Mouse (Mus musculus): ENCODE data around the gene Aste1. TPM values are rescaled to one million over a fixed set of nuclear protein-coding genes. Genes with fewer than 3 reads are reported as not detected.
A peak's percentile ranks its signal among the peaks of the same experiment; 100 is the strongest.

Aste1 gene
- polyA plus RNA-seq, 1 experiment from 2014 or later: 15.8 TPM

DNA sequence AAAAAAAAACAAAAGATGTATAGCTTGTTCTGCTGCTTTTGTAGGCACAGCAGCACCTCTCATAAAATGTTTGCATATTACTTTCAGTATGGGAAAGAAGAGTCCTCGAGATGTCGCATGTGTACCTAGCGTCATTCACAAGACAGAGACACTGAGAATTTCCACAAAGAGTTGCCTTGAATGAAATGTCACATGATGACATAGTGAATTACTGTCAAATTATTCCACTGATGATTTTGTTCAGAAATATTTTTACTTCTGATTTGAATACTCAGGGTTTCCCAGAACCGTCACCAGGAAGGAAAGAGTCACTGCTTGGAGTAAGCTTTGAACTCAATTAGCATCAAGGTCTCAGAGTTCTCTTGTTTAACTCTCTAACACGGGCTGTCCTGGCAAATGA is 7.8 kb upstream of the Aste1 start:
- no peak overlapping the region for H3K9ac ChIP-seq
- no peak overlapping the region for H3K4me3 ChIP-seq (replicated peaks)
- no peak overlapping the region for H3K4me2 ChIP-seq
- no peaks in the 10 kb centered on the region for H3K4me1 ChIP-seq
- no peaks in the 10 kb centered on the region for H3K36me3 ChIP-seq (replicated peaks)
- 87% methylated on average over 5 of the region's 5 CpGs for WGBS
- no peak overlapping the region for H3K27ac ChIP-seq
- H3K27me3 ChIP-seq: no peaks in the 10 kb centered on the region
- H3K9me3 ChIP-seq: no peaks in the 10 kb centered on the region
- ATAC-seq (ENCODE audit: low FRiP score): no peak

DNA sequence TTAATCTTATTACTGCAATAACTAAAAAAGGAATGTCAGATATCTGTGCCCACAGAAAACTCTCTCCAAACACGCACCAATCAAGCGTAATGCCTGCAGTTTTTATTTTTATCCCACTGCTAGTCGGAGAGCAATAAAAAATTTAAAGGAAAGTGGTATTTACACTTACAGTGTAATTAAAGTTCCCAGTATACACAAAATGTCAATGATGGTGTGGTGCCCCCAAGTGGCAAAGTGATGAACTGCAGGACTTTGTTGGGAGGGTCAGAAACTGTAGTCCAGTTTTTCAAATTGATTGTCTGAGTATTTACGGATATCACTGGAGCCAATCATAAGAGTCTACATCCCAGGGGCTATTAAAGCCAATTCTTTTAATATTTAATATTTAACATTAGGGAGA is 5.9 kb upstream of the Aste1 start:
- ATAC-seq (ENCODE audit: low FRiP score): no peak
- 17% methylated on average over 4 of the region's 4 CpGs for WGBS
- Histone ChIP-seq H3K9ac (no peak overlapping the region), H3K9me3 (no peaks in the 10 kb centered on the region), H3K36me3 (replicated peaks) (no peaks in the 10 kb centered on the region), H3K4me1 (no peaks in the 10 kb centered on the region), H3K27me3 (peaks cover 4% of the 10 kb centered on the region; the same call in 1 of the 2 replicates), H3K4me2 (no peak overlapping the region), H3K4me3 (replicated peaks) (no peak overlapping the region), H3K27ac (no peak overlapping the region)

DNA sequence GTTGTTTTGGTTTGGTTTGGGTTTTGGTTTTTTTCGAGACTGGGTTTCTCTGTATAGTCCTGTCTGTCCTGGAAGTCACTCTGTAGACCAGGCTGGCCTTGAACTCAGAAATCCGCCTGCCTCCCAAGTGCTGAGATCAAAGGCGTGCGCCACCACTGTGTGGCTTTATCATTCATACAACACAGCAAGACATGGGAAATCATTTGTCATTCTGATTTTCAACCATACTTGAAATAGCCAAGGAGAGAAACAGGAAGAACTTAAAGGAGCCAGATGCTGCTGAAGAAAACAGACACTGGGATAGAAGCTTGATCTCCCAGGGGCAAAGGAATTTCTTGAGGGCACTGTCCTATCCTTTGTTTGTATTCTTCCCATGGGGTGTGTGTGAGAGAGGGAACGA is 4.6 kb upstream of the Aste1 start:
- Histone ChIP-seq H3K4me3 (replicated peaks) (no peak overlapping the region), H3K27ac (no peak overlapping the region), H3K4me1 (no peaks in the 10 kb centered on the region), H3K9me3 (no peaks in the 10 kb centered on the region), H3K36me3 (replicated peaks) (no peaks in the 10 kb centered on the region), H3K9ac (no peak overlapping the region), H3K4me2 (no peak overlapping the region), H3K27me3 (peaks cover 4% of the 10 kb centered on the region; the same call in 1 of the 2 replicates)
- ATAC-seq (ENCODE audit: low FRiP score): no peak
- 74% methylated on average over 4 of the region's 5 CpGs for WGBS

DNA sequence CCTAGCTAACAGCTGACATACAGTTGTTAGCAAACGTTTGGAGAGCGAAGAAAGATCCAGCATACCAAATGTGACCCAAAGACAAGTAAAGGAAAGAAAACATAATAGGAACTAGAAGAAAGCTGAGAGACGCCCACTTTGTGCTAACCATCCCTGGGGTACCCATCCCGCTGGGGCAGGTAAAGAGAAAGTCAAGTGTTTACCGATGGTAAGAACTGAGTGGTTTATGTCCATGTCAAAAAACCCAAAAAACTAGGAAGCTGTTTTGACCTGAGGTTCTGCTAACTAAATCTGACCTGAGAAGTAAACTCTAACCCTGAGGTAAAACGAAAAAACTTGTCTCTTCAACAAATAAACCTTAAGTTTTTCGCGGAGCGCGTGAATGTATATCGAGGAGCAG is 472 bp upstream of the Aste1 start:
- H3K27ac ChIP-seq: no peak overlapping the region
- peak overlapping the region; percentile 71; the same call in 1 of the 2 replicates for H3K9ac ChIP-seq
- H3K27me3 ChIP-seq: peaks cover 4% of the 10 kb centered on the region; the same call in 1 of the 2 replicates
- WGBS: 13% methylated on average over 11 of the region's 11 CpGs
- no peak for ATAC-seq (ENCODE audit: low FRiP score)
- H3K9me3 ChIP-seq: no peaks in the 10 kb centered on the region
- peaks cover 11% of the 10 kb centered on the region for H3K36me3 ChIP-seq (replicated peaks)
- peaks cover 26% of the 10 kb centered on the region for H3K4me1 ChIP-seq
- peak overlapping the region; percentile 72 for H3K4me3 ChIP-seq (replicated peaks)
- H3K4me2 ChIP-seq: peak overlapping the region; percentile 68

DNA sequence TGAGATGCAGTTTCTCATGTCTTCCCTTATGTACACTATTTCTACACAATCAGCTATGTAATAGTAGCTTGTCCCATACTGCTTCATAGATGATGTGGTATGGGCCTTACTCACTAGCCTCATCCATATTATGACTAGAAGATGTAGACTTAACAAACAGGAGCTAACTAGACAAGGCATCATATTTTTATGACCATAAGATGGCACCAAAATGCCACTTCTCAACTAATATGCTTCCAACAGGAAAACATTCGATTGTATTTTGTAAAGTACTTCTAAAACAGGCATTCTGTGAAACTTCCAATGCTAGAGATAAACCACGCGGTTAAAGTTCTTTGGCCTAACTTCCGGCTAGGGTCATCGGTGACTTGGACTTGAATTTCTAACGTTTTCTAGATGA is 13.4 kb downstream of the Aste1 start:
- no peak for ATAC-seq (ENCODE audit: low FRiP score)
- Histone ChIP-seq H3K27me3 (no peaks in the 10 kb centered on the region), H3K4me2 (no peak overlapping the region), H3K4me3 (replicated peaks) (no peak overlapping the region), H3K4me1 (no peaks in the 10 kb centered on the region), H3K36me3 (replicated peaks) (peaks cover 25% of the 10 kb centered on the region), H3K27ac (no peak overlapping the region), H3K9ac (no peak overlapping the region), H3K9me3 (no peaks in the 10 kb centered on the region)
- WGBS: 95% methylated on average over 6 of the region's 6 CpGs

DNA sequence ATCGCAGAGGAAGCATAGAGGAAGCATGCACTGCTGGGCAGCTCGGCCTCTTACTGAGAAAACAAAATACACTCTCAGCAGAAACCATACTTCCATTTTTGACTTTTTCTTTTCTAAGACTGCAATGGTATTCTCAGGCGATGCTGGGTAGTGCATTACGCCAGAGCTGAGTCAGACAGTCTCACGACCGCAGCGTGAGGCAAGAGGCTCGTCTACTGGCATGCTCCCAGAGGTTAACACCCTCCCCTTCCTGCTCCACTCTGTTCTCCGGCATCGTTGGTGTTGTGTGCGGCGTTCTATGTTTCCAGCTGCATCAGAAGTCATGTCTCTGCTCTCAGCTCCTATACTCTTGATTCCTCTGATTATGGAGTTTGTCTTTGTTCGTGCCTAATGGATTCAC is 63.8 kb downstream of the Aste1 start:
- no peaks in the 10 kb centered on the region for H3K27me3 ChIP-seq
- WGBS: 94% methylated on average over 13 of the region's 13 CpGs
- H3K9me3 ChIP-seq: no peaks in the 10 kb centered on the region
- no peak overlapping the region for H3K9ac ChIP-seq
- H3K4me2 ChIP-seq: no peak overlapping the region
- H3K4me3 ChIP-seq (replicated peaks): no peak overlapping the region
- no peaks in the 10 kb centered on the region for H3K4me1 ChIP-seq
- no peak overlapping the region for H3K27ac ChIP-seq
- no peak for ATAC-seq (ENCODE audit: low FRiP score)
- peaks cover 28% of the 10 kb centered on the region for H3K36me3 ChIP-seq (replicated peaks)

DNA sequence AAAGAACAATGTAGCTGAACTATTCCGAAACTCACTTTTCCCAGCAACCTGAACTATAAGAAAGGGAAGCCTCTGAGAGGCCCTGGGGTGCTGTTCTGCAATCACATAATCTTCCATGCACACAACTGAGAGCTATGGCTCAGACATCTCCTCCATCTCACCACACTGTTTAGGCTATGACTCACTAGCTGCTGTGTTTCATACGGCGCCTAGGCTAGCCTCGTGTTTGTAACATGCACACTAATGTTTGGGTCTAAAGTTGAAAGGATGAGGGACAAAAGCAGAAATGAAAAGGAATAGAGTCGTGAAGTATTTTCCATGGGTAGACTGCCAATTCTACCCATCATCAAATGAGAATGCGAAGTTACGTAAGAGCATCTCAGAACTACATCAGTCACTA is 66.3 kb downstream of the Aste1 start:
- Histone ChIP-seq H3K9ac (no peak overlapping the region), H3K36me3 (replicated peaks) (peaks cover 29% of the 10 kb centered on the region), H3K4me3 (replicated peaks) (no peak overlapping the region), H3K9me3 (no peaks in the 10 kb centered on the region), H3K27ac (no peak overlapping the region), H3K4me1 (no peaks in the 10 kb centered on the region), H3K4me2 (no peak overlapping the region), H3K27me3 (no peaks in the 10 kb centered on the region)
- ATAC-seq (ENCODE audit: low FRiP score): no peak
- 94% methylated on average over 7 of the region's 7 CpGs for WGBS

Other genes with a start within 250 kb of the Aste1 start
- gene Nek11, start 132 bp downstream of the Aste1 start, polyA plus RNA-seq (2016; fragmentation: Nextera tagmentation; extraction: Ambion mirVana): 0.70 and 1.0 TPM in 2 replicates
- gene Atp2c1, start 131.9 kb downstream of the Aste1 start, polyA plus RNA-seq (2016; fragmentation: Nextera tagmentation; extraction: Ambion mirVana): 77.4 and 82.1 TPM in 2 replicates
- gene Pik3r4, start 247.6 kb downstream of the Aste1 start, polyA plus RNA-seq (2016; fragmentation: Nextera tagmentation; extraction: Ambion mirVana): 25.8 and 27.4 TPM in 2 replicates

Measured in forebrain, embryonic 12.5 days (tissue).